Mouse (Mus musculus) midbrain, embryonic 14.5 days (tissue): ENCODE data around the gene Cyp2d22. TPM values are rescaled to one million over a fixed set of nuclear protein-coding genes. Genes with fewer than 3 reads are reported as not detected.

Experiments used
- ATAC-seq: fragments of 200-750 bp; cut with Nextera tagmentation; 2 replicates; pipeline ENCODE4 v1.8.0; 2017; ENCODE audit warnings: moderate number of reproducible peaks, moderate library complexity; ENCODE audit not compliant: low FRiP score, low TSS enrichment
- DNase-seq: peaks from one replicate; pipeline ENCODE4 v3.0.0-alpha.2; 2015
- H3K27ac ChIP-seq: fragments of 300-500 bp; sonication (generic); replicated peaks from 2 replicates; pipeline ENCODE4 v1.5.1; 2014; ENCODE audit warnings: mild to moderate bottlenecking, low read depth, low read length, moderate library complexity
- H3K27me3 ChIP-seq: fragments of 300-500 bp; sonication (generic); 2 replicates; pipeline ENCODE4 v1.6.1; 2014; ENCODE audit warnings: low read length, control low read depth, mixed read lengths; ENCODE audit not compliant: control insufficient read depth, insufficient read depth
- H3K36me3 ChIP-seq: fragments of 300-500 bp; sonication (generic); 2 replicates; pipeline ENCODE4 v1.6.1; 2014; ENCODE audit warnings: low read length, control low read depth; ENCODE audit not compliant: control insufficient read depth, insufficient read depth
- H3K4me1 ChIP-seq: fragments of 300-500 bp; sonication (generic); 2 replicates; pipeline ENCODE4 v1.6.1; 2014; ENCODE audit warnings: mild to moderate bottlenecking, antibody characterized with exemption, low read length, control low read depth; ENCODE audit not compliant: control insufficient read depth, insufficient read depth
- H3K4me2 ChIP-seq: fragments of 300-500 bp; sonication (generic); 2 replicates; pipeline ENCODE4 v1.6.1; 2014; ENCODE audit warnings: mild to moderate bottlenecking, low read length, moderate library complexity
- H3K4me3 ChIP-seq: fragments of 300-500 bp; sonication (generic); replicated peaks from 2 replicates; pipeline ENCODE4 v1.5.1; 2014; ENCODE audit warnings: low read depth, low read length
- H3K9ac ChIP-seq: fragments of 300-500 bp; sonication (generic); replicated peaks from 2 replicates; pipeline ENCODE4 v1.6.1; 2014; ENCODE audit warnings: mild to moderate bottlenecking, low read length, moderate library complexity
- H3K9me3 ChIP-seq: fragments of 300-500 bp; sonication (generic); 2 replicates; pipeline ENCODE4 v1.6.1; 2016; ENCODE audit warnings: low read length, control low read depth, mixed read lengths; ENCODE audit not compliant: control insufficient read depth
- WGBS: fragments of 180-500 bp; shearing (Covaris S2); extraction: QIAGEN DNeasy Blood & Tissue Kit; methylation state at CpG from one replicate; pipeline ENCODE4 v1.1.7; 2014; 5-methylcytosine and 5-hydroxymethylcytosine counted together
- polyA plus RNA-seq: library from polyadenylated mRNA; unstranded; fragments of >200 nt; fragmentation: Nextera tagmentation; extraction: Ambion mirVana; gene quantifications from 2 replicates; pipeline ENCODE4 v1.2.1, GENCODE M21; 2014

Cyp2d22 gene
- polyA plus RNA-seq, 1 experiment from 2014 or later = 2.1 TPM

GRCm38 (mm10) chr15:82347303-82347676 lies 32.8 kb downstream of the Cyp2d22 start:
- Histone ChIP-seq H3K27ac (no peak overlapping the region), H3K9ac (peak overlapping the region; percentile 72; the same call in 1 of the 2 replicates), H3K9me3 (no peaks in the 10 kb centered on the region), H3K36me3 (peaks cover 32% of the 10 kb centered on the region), H3K4me1 (peaks cover 13% of the 10 kb centered on the region), H3K4me2 (peak overlapping the region; percentile 78), H3K27me3 (no peaks in the 10 kb centered on the region), H3K4me3 (peak overlapping the region; percentile 63)
- DNase-seq = no peak
- WGBS = 88% methylated on average over 4 of the region's 4 CpGs
- no peak for ATAC-seq

- 70% methylated on average over 14 of the region's 14 CpGs for WGBS
- Histone ChIP-seq H3K27me3 (no peaks in the 10 kb centered on the region), H3K9me3 (no peaks in the 10 kb centered on the region), H3K4me1 (peaks cover 13% of the 10 kb centered on the region), H3K9ac (peak overlapping the region; percentile 72), H3K27ac (peak overlapping the region; percentile 91), H3K4me3 (peak overlapping the region; percentile 63), H3K36me3 (peaks cover 32% of the 10 kb centered on the region), H3K4me2 (peak overlapping the region; percentile 78)
- DNase-seq (no peak), ATAC-seq (no peak)
Measured at GRCm38 (mm10) chr15:82346580-82347302, 33.3 kb downstream of the Cyp2d22 start.

- under 1% methylated on average over 51 of the region's 51 CpGs for WGBS
Measured at GRCm38 (mm10) chr15:82345820-82346470, 34.1 kb downstream of the Cyp2d22 start.

GRCm38 (mm10) chr15:82344971-82345370 lies 35.1 kb downstream of the Cyp2d22 start:
- Histone ChIP-seq H3K4me2 (no peak overlapping the region), H3K4me1 (peaks cover 16% of the 10 kb centered on the region), H3K9me3 (no peaks in the 10 kb centered on the region), H3K4me3 (no peak overlapping the region), H3K9ac (no peak overlapping the region), H3K27me3 (peaks cover 8% of the 10 kb centered on the region), H3K27ac (no peak overlapping the region), H3K36me3 (peaks cover 20% of the 10 kb centered on the region)
- DNase-seq (no peak), ATAC-seq (no peak)
- WGBS = 96% methylated on average over 6 of the region's 6 CpGs

More at GRCm38 (mm10) chr15:82345820-82346470, 34.1 kb downstream of the Cyp2d22 start:
- DNase-seq = peak; percentile 99
- H3K36me3 ChIP-seq = peaks cover 30% of the 10 kb centered on the region
- peak overlapping the region; percentile 91 for H3K27ac ChIP-seq
- no peaks in the 10 kb centered on the region for H3K9me3 ChIP-seq
- peak; percentile 99 for ATAC-seq
- peaks cover 16% of the 10 kb centered on the region for H3K4me1 ChIP-seq
- H3K9ac ChIP-seq = peak overlapping the region; percentile 72
- H3K4me3 ChIP-seq = peak overlapping the region; percentile 63
- H3K27me3 ChIP-seq = no peaks in the 10 kb centered on the region
- H3K4me2 ChIP-seq = peak overlapping the region; percentile 78

- peaks cover 16% of the 10 kb centered on the region for H3K4me1 ChIP-seq
- H3K4me3 ChIP-seq = no peak overlapping the region
- ATAC-seq = no peak
- no peaks in the 10 kb centered on the region for H3K9me3 ChIP-seq
- H3K9ac ChIP-seq = no peak overlapping the region
- DNase-seq = no peak
- H3K36me3 ChIP-seq = peaks cover 7% of the 10 kb centered on the region
- H3K27me3 ChIP-seq = peaks cover 9% of the 10 kb centered on the region
- H3K4me2 ChIP-seq = no peak overlapping the region
- no peak overlapping the region for H3K27ac ChIP-seq
- 91% methylated on average over 27 of the region's 27 CpGs for WGBS
Measured at GRCm38 (mm10) chr15:82343368-82344287, 36.4 kb downstream of the Cyp2d22 start.

GRCm38 (mm10) chr15:82342543-82342935 lies 37.5 kb downstream of the Cyp2d22 start:
- DNase-seq = no peak
- 77% methylated on average over 5 of the region's 5 CpGs for WGBS

GRCm38 (mm10) chr15:82341675-82342542 lies 38.2 kb downstream of the Cyp2d22 start:
- peak overlapping the region; percentile 47; the same call in 1 of the 2 replicates for H3K4me2 ChIP-seq
- no peak overlapping the region for H3K27ac ChIP-seq
- ATAC-seq (no peak), DNase-seq (no peak)
- H3K4me3 ChIP-seq = no peak overlapping the region
- H3K9me3 ChIP-seq = no peaks in the 10 kb centered on the region
- H3K36me3 ChIP-seq = no peaks in the 10 kb centered on the region
- H3K4me1 ChIP-seq = peaks cover 19% of the 10 kb centered on the region
- peaks cover 9% of the 10 kb centered on the region for H3K27me3 ChIP-seq
- H3K9ac ChIP-seq = no peak overlapping the region
- WGBS = 71% methylated on average over 15 of the region's 15 CpGs

More at GRCm38 (mm10) chr15:82342543-82342935, 37.5 kb downstream of the Cyp2d22 start:
- ATAC-seq = no peak
- peaks cover 9% of the 10 kb centered on the region for H3K27me3 ChIP-seq
- no peak overlapping the region for H3K4me2 ChIP-seq
- H3K9ac ChIP-seq = no peak overlapping the region
- no peak overlapping the region for H3K27ac ChIP-seq
- H3K4me3 ChIP-seq = no peak overlapping the region
- H3K36me3 ChIP-seq = no peaks in the 10 kb centered on the region
- H3K9me3 ChIP-seq = no peaks in the 10 kb centered on the region
- peaks cover 24% of the 10 kb centered on the region for H3K4me1 ChIP-seq
